Mouse (Mus musculus) erythroblast, embryonic 14.5 days (primary cell): ENCODE measurements around the gene Nat8f1. TPM values are rescaled to one million over a fixed set of nuclear protein-coding genes. Genes with fewer than 3 reads are reported as not detected.
"Not testable (repeated sequence)": the region's sequence is repeated elsewhere in the genome, so short reads cannot be mapped to it uniquely, and the experiment has no call there.

Source experiments
- H3K27me3 ChIP-seq: 2 replicates; pipeline ENCODE4 v1.6.1; 2012; ENCODE audit warnings: inconsistent platforms; ENCODE audit not compliant: control insufficient read depth
- H3K36me3 ChIP-seq: 2 replicates; pipeline ENCODE4 v1.6.1; 2012; ENCODE audit warnings: mild to moderate bottlenecking, inconsistent platforms; ENCODE audit not compliant: control insufficient read depth
- H3K4me1 ChIP-seq: 2 replicates; pipeline ENCODE4 v1.6.1; 2012; ENCODE audit warnings: inconsistent platforms; ENCODE audit not compliant: control insufficient read depth
- H3K4me3 ChIP-seq: replicated peaks from 2 replicates; pipeline ENCODE3; 2012; ENCODE audit warnings: moderate library complexity, mild to moderate bottlenecking, inconsistent platforms
- H3K9me3 ChIP-seq: 2 replicates; pipeline ENCODE4 v1.6.1; 2012; ENCODE audit warnings: low read length, inconsistent platforms, mixed read lengths; ENCODE audit not compliant: control insufficient read depth
- GATA1 ChIP-seq: IDR thresholded peaks from 2 replicates; pipeline ENCODE4 v1.6.1; 2012; ENCODE audit warnings: low read length, inconsistent platforms, mixed read lengths
- TAL1 ChIP-seq: IDR thresholded peaks from 3 replicates; pipeline ENCODE4 v1.6.1; 2012; ENCODE audit warnings: low read length, inconsistent platforms, mixed read lengths
- polyA plus RNA-seq: library from polyadenylated mRNA; stranded (reverse); fragments of >175 nt; gene quantifications from 2 replicates; pipeline ENCODE4 v1.2.3, GENCODE M21; 2012

Nat8f1 gene
- polyA plus RNA-seq, 1 experiment, result not detected

DNA sequence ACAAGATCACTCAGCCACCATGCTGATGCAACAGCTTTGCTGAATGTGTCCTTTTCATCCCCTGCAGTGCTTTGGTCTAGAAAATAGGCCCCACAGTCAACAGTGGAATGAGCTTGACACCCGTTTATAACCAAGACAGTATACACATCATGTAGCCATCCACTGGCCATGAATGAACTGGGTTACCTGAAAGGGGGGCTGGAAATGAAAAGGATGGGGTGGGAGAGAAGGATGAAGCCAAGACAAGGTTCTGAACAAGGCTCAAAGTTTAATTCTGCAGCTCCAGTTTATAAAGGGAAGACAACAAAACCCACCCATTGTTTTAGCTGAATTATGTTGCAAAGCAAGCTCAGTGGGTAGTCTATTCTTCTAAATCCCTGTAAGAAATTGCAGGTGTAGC is 31.2 kb downstream of the Nat8f1 start:
- Histone ChIP-seq H3K4me3 (no peak overlapping the region), H3K36me3 (no peaks in the 10 kb centered on the region), H3K4me1 (no peaks in the 10 kb centered on the region), H3K9me3 (peaks cover 19% of the 10 kb centered on the region), H3K27me3 (no peaks in the 10 kb centered on the region)
- TF ChIP-seq GATA1, result no peak
- no peak for TF ChIP-seq TAL1

DNA sequence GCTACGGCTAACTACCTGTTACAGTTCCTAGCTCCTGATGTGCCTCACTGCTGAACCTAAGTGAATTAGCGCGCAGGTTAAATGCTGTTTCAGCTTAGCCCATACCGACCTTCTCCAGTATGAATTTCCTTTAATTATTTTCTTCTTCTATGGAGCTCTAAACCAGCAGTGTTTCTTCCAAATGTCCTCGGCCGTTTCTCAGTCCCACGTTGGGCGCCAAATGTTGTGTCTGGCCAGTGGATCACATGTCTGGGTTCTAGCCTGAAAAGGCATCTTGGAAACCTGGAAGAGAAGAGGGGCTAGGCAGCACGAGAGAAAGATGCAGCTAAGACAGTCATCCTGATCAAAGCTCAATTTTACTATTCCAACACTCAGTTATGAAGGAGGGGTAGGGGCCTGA is 32.2 kb downstream of the Nat8f1 start:
- not testable (repeated sequence) for H3K4me1 ChIP-seq, H3K27me3 ChIP-seq, H3K36me3 ChIP-seq, H3K4me3 ChIP-seq
- peaks cover 15% of the 10 kb centered on the region for H3K9me3 ChIP-seq

DNA sequence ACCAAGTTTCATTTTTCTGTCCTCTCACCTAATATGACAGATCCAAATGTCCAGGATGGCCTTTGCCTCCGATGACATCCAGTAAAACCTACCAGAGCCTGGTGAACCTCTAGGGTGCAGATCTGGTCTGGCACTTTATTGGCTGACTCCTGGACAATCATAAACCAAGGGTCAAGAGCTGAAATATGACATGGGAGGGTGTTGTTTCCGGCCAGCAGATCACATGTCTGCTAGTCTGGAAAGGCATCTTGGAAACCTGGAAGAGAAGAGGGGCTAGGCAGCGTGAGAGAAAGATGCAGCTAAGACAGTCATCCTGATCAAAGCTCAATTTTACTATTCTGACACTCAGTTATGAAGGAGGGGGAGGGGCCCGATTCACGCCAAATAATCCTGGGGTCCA is 46.5 kb downstream of the Nat8f1 start, which contains the start of gene Nat8f2:
Gene Nat8f2, minus strand, starts transcription at position 153 of the 400 bp plus-strand sequence.
- not testable (repeated sequence) for H3K9me3 ChIP-seq, H3K36me3 ChIP-seq, H3K27me3 ChIP-seq, H3K4me1 ChIP-seq, H3K4me3 ChIP-seq

DNA sequence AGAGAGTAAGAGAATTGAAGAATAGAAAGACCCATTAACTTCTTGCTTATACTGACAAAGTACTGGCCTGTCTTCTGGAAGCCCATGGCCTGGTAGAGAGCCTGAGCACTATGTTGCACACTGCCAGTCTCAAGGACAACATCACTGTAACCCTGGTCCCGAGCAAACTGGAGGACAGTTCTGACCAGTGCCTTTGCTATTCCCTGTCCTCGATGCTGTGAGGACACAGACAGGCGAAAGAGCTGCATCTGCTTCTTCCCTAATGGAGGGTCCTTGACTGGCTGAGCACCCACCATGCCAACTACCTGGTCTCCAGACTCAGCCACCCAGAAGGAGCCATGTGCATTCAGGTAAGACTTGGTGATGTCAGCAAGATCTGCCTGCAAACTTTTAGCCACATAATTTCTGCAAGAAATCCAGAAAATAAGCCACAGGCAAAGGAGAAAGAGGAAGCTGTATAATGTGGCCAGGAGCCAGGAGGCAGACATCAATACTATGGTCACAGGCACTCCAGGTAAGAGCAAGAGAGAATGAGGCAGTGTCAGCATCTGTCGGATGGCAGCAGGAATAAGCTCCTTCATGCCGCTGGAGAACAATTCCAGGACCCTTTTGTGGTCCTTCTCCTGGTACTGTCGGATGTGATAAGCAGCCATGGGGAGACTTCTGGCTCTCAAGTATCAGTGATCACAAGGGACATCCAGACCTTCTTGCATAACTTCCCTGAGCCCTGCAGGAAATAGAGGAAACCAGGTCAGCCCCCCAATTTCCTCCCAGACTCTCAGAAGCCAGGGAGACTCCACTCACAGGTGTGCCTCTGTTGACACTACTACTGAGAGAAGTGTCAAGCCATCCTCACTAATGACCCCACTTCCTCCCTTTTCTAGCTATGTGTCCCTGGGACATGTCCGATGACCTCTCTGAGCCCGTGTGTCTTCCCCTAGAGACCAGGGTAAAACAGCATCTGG is 47.5 kb downstream of the Nat8f1 start:
- Histone ChIP-seq H3K4me3 (no peak overlapping the region), H3K36me3 (no peaks in the 10 kb centered on the region), H3K9me3 (no peaks in the 10 kb centered on the region), H3K4me1 (no peaks in the 10 kb centered on the region), H3K27me3 (no peaks in the 10 kb centered on the region)
- no peak for TF ChIP-seq GATA1
- TF ChIP-seq TAL1, result no peak

DNA sequence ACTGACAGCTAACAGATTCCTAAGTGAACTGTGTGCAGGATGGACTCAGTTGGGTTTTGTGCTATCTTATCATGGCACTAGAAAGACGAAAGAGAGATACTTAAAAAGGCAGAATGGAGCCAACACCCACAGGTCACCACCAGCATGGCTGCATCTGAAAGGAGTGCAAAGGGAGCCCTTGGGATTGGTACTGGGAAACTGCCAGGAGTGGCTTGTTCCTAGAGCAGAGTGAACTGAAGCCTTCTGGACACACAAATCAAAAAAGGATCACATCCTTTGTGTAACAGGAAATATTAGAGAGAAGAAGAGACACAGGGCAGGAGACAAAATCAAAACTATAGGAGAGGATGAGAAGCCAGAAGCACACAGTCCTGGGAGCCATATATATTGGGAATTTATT is 48.5 kb downstream of the Nat8f1 start:
- H3K9me3 ChIP-seq, H3K4me1 ChIP-seq, H3K27me3 ChIP-seq, H3K4me3 ChIP-seq, H3K36me3 ChIP-seq: not testable (repeated sequence)

DNA sequence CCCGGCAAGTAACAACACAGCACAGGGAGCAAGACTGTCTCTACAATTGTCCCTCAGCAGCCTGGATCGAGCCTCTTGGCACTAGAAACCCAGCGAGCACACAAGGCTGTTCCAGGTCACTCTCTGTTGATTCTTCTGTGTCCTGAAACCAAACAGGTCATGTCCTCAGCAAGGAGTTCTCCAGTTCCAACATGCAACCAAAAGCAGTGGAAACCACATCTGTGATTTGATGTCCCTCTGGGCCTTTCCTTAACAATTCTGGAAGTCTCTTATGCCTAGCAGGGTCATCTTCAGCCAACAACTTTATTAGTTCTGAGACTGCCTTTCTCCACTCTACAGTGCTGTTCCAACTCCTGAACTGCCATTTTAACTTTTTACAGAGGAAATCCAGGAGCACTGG is 49.3 kb downstream of the Nat8f1 start:
- H3K4me1 ChIP-seq, H3K36me3 ChIP-seq, H3K4me3 ChIP-seq: not testable (repeated sequence)

DNA sequence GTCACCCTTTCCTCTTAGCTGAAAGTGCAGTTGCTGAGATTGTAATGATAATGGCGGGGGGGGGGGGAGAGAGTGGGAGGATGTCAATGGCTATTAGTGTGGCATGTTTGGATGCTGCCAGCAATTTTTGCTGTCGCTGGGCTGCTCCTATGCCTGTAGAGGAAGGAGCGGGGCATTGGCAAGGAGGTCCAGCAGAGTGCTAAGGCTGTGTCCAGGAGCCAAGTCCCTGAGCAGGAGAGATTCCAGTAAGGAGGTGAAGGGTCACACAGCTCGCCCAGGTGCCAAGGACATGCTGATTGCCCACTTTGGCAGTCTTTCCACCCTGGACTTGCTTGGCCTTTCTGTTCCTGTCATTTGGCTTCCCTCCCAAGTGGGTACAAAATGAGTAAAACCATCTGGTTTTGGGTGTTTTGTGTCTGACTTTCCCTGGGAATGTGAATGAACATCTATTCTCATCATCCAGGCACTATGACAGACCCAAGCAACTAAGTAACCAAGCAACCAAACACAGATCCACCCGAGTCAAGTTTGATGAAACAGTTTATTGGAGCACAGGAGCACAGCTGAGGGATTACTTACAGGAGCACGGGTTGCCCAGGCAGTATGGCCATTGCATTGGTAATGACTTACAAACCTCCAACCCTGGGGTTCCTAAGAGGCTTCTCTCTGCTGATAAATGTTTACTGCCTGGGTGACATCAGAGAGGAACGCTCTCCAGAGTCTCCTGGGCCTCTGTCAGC is 50.4 kb downstream of the Nat8f1 start:
- H3K36me3 ChIP-seq, H3K27me3 ChIP-seq, H3K4me3 ChIP-seq, H3K4me1 ChIP-seq, H3K9me3 ChIP-seq: not testable (repeated sequence)

More for the DNA sequence above, 49.3 kb downstream of the Nat8f1 start:
- not testable (repeated sequence) for H3K27me3 ChIP-seq, H3K9me3 ChIP-seq

DNA sequence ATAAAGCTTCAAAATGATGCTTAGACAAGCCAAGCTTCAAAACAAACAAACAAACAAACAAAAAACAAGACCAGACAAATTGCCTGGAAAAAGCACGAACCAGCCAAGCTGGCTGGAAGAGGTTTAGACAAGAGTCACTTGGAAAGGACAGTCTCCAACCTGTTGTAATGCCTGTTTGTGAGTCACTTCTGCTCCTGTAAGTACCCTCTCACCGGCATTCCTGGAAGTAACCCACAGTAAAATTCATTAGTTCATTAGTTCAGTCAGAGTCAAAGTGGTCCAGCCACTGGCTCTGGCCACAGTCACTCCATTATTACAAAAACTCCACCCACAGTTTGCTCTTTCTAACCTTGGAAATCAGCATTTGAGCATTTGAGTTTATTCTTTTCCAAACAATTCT is 51.6 kb downstream of the Nat8f1 start:
- H3K36me3 ChIP-seq, result no peaks in the 10 kb centered on the region
- TF ChIP-seq TAL1 (no peak), GATA1 (no peak)
- no peak overlapping the region for H3K4me3 ChIP-seq
- no peaks in the 10 kb centered on the region for H3K27me3 ChIP-seq
- no peaks in the 10 kb centered on the region for H3K9me3 ChIP-seq
- H3K4me1 ChIP-seq, result no peaks in the 10 kb centered on the region

DNA sequence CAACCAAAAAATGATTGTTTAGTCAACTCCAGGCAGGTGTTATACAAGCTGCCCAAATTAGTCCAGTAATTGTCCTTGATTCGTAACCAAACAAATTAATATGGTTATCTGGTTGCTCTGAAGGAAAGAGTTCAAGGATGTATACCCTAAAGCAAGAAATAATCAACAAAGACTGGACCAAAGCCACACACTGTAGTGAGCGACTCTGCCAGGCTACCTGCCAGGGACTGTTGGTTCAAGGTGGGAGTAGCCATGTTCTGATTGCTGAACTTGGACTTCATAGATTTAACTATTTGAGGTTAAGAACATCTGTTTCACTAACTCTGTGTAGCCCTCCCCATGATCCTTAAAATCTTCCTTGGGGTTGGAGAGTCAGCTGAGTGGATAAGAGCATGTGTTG is 52.4 kb downstream of the Nat8f1 start:
- no peak for TF ChIP-seq TAL1
- no peak for TF ChIP-seq GATA1
- Histone ChIP-seq H3K4me1 (no peaks in the 10 kb centered on the region), H3K36me3 (no peaks in the 10 kb centered on the region), H3K27me3 (no peaks in the 10 kb centered on the region), H3K9me3 (no peaks in the 10 kb centered on the region), H3K4me3 (no peak overlapping the region)

DNA sequence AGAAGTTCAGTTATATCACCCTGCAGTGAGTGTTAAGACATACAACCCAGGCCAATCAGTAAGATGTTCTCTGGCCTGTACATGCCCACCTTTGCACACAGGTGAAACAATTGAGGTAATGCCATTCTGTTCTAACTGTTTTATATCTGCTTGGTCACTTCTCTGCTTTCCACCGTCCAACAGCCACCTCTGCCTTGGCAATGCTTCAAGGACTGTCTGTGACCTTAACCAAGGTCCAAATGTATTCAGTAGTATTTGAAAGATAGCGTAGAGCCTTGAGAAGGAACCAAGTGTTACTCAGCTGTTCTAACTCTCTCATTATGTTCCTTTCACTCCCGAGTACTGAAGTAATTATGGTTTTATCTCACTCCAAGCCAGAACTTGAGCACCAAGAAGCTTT is 52.9 kb downstream of the Nat8f1 start:
- Histone ChIP-seq H3K4me1 (no peaks in the 10 kb centered on the region), H3K27me3 (no peaks in the 10 kb centered on the region), H3K9me3 (no peaks in the 10 kb centered on the region), H3K4me3 (no peak overlapping the region), H3K36me3 (no peaks in the 10 kb centered on the region)
- TF ChIP-seq TAL1 (no peak), GATA1 (no peak)
